Mouse (Mus musculus) midbrain, embryonic 14.5 days (tissue): ENCODE results near the gene Hmgb1. TPM values are rescaled to one million over a fixed set of nuclear protein-coding genes. Genes with fewer than 3 reads are reported as not detected.

Experiments
- ATAC-seq: fragments of 200-750 bp; cut with Nextera tagmentation; 2 replicates; pipeline ENCODE4 v1.8.0; 2017; ENCODE audit warnings: moderate number of reproducible peaks, moderate library complexity; ENCODE audit not compliant: low FRiP score, low TSS enrichment
- DNase-seq: peaks from one replicate; pipeline ENCODE4 v3.0.0-alpha.2; 2015
- H3K27ac ChIP-seq: fragments of 300-500 bp; sonication (generic); replicated peaks from 2 replicates; pipeline ENCODE4 v1.5.1; 2014; ENCODE audit warnings: mild to moderate bottlenecking, low read depth, low read length, moderate library complexity
- H3K27me3 ChIP-seq: fragments of 300-500 bp; sonication (generic); 2 replicates; pipeline ENCODE4 v1.6.1; 2014; ENCODE audit warnings: low read length, control low read depth, mixed read lengths; ENCODE audit not compliant: control insufficient read depth, insufficient read depth
- H3K36me3 ChIP-seq: fragments of 300-500 bp; sonication (generic); 2 replicates; pipeline ENCODE4 v1.6.1; 2014; ENCODE audit warnings: low read length, control low read depth; ENCODE audit not compliant: control insufficient read depth, insufficient read depth
- H3K4me1 ChIP-seq: fragments of 300-500 bp; sonication (generic); 2 replicates; pipeline ENCODE4 v1.6.1; 2014; ENCODE audit warnings: mild to moderate bottlenecking, antibody characterized with exemption, low read length, control low read depth; ENCODE audit not compliant: control insufficient read depth, insufficient read depth
- H3K4me2 ChIP-seq: fragments of 300-500 bp; sonication (generic); 2 replicates; pipeline ENCODE4 v1.6.1; 2014; ENCODE audit warnings: mild to moderate bottlenecking, low read length, moderate library complexity
- H3K4me3 ChIP-seq: fragments of 300-500 bp; sonication (generic); replicated peaks from 2 replicates; pipeline ENCODE4 v1.5.1; 2014; ENCODE audit warnings: low read depth, low read length
- H3K9ac ChIP-seq: fragments of 300-500 bp; sonication (generic); replicated peaks from 2 replicates; pipeline ENCODE4 v1.6.1; 2014; ENCODE audit warnings: mild to moderate bottlenecking, low read length, moderate library complexity
- H3K9me3 ChIP-seq: fragments of 300-500 bp; sonication (generic); 2 replicates; pipeline ENCODE4 v1.6.1; 2016; ENCODE audit warnings: low read length, control low read depth, mixed read lengths; ENCODE audit not compliant: control insufficient read depth
- WGBS: fragments of 180-500 bp; shearing (Covaris S2); extraction: QIAGEN DNeasy Blood & Tissue Kit; methylation state at CpG from one replicate; pipeline ENCODE4 v1.1.7; 2014; 5-methylcytosine and 5-hydroxymethylcytosine counted together
- polyA plus RNA-seq: library from polyadenylated mRNA; unstranded; fragments of >200 nt; fragmentation: Nextera tagmentation; extraction: Ambion mirVana; gene quantifications from 2 replicates; pipeline ENCODE4 v1.2.1, GENCODE M21; 2014

Hmgb1 gene
- polyA plus RNA-seq, 1 experiment from 2014 or later, result 947 TPM

DNA sequence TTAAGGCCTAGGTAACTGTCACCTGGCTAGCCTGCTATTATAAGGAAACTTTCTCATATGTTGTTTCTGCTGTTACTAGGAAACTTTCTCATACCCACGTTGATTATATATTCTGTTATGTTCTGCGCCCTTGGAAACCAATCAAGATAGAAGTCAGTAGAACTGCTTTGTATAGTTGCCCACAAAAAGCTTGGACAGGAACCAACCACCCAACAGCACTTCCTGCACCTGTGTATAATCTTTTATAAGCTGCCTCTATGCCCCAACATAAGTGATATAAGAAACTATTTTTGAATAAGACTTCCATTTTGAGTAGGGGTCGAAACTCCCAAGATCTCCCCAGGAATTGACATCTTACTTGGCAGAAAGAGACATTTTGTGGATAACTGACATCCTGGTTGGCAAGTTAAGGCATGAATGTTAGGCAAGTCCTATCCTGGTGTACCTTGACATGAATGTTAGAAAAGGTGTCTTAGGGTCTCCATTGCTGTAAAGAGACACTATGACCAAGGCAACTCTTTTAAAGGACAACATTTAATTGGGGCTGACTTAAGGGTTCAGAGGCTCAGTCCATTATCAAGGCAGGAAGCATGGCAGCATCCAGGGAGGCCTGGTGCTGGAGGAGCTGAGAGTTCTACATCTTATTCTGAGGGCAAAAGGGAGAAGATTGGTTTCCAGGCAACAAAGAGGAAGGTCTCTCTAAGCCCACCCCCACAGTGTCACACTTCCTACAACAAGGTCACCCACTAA, 166.4 kb downstream of the Hmgb1 start:
- Histone ChIP-seq H3K4me2 (no peak overlapping the region), H3K4me1 (peaks cover 5% of the 10 kb centered on the region; the same call in 1 of the 2 replicates), H3K9ac (no peak overlapping the region), H3K27me3 (no peaks in the 10 kb centered on the region; the same call in 1 of the 2 replicates), H3K27ac (no peak overlapping the region), H3K36me3 (no peaks in the 10 kb centered on the region), H3K4me3 (no peak overlapping the region), H3K9me3 (no peaks in the 10 kb centered on the region)
- ATAC-seq, result no peak
- DNase-seq, result no peak
- 90% methylated on average over 3 of the region's 3 CpGs for WGBS

DNA sequence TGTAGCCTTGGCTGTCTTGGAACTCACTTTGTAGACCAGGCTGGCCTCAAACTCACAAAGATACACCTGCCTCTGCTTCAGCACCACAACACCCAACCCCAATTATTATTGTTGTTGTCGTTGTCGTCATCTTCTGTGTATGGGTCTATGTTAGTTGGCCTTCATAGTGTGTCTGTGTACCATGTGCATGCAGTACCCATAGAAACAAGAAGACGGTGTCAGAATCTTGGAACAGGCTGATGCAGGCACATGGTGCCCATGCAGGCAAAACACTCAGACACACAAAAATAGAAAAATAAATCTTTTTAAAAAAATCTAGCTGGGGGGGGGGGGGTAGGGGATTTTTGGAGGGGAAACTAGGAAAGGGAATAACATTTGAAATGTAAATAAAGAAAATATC, 167.1 kb downstream of the Hmgb1 start:
- H3K9me3 ChIP-seq, result no peaks in the 10 kb centered on the region
- H3K4me2 ChIP-seq, result no peak overlapping the region
- H3K9ac ChIP-seq, result no peak overlapping the region
- H3K27ac ChIP-seq, result no peak overlapping the region
- peaks cover 5% of the 10 kb centered on the region; the same call in 1 of the 2 replicates for H3K4me1 ChIP-seq
- 89% methylated on average over 3 of the region's 3 CpGs for WGBS
- no peak for ATAC-seq
- DNase-seq, result no peak
- no peaks in the 10 kb centered on the region for H3K36me3 ChIP-seq
- H3K27me3 ChIP-seq, result no peaks in the 10 kb centered on the region; the same call in 1 of the 2 replicates
- no peak overlapping the region for H3K4me3 ChIP-seq

DNA sequence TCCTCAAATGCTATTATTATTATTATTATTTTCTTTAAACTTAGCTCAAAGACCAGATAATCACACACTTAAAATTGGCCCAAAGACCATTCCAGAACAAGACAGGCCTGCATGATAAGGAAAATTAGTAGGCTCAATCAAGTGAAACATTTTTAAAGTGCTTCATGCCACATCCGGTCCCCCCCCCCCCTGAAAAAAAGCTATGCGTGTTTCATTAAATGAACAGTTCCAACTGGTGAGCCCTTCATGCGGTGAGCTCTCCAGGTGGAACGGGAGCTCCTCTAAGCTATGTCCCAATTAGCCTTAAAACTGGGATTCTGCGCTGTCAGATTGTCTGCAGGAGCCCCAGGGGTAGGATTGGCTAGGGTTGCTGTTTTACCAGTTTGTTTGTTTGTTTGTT, 168.0 kb downstream of the Hmgb1 start:
- WGBS, result 72% methylated on average over 5 of the region's 5 CpGs

DNA sequence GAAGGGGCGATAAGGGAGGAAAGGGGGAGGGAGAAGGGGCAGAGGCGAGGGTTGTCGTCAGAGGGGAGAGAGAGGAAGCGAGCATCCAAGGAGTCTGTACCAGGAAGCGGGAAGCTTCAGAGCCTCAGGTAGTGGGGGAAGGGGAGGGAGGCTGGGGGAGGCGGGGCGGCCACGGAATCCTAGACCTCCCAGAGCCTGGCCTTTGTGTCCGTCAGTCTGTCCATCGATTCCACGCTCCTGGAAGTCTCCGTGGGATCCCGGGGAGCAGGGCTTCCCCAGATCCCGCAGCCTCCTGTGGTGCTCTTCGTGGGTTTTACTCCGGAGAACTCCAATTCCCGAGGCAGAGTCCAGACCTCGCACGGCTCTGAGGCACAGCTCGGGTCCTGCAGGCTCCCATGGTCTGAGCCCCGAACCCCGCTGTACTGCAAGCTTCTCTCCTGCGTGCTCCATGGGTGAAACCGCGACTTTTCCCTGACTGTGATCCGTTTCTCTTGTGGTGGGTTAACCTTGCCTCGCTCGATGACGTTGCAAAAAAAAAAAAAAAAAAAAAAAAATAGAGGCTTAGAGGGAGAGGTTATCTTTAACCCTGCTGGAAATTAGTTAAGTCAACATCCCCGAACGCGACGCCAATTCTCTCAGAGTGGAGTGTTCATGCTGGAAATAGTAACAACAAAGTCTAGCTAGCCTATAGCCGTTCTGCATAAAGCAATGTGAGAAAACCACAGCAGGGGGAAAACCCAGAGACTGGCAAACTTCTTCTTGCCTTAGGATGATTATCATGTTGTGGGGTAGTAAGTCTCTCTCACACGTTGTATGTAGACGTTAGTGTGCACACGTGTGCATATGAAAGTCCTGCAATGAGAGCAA, 168.7 kb downstream of the Hmgb1 start:
- Histone ChIP-seq H3K4me3 (peak overlapping the region; percentile 47), H3K4me2 (peak overlapping the region; percentile 90), H3K4me1 (peaks cover 5% of the 10 kb centered on the region; the same call in 1 of the 2 replicates), H3K36me3 (no peaks in the 10 kb centered on the region), H3K9ac (peak overlapping the region; percentile 56), H3K27ac (no peak overlapping the region), H3K9me3 (no peaks in the 10 kb centered on the region), H3K27me3 (no peaks in the 10 kb centered on the region; the same call in 1 of the 2 replicates)
- ATAC-seq, result peak; percentile 58; the same call in 1 of the 2 replicates
- DNase-seq, result peak; percentile 60
- 2% methylated on average over 37 of the region's 37 CpGs for WGBS

More for the DNA sequence above, 168.0 kb downstream of the Hmgb1 start:
- no peaks in the 10 kb centered on the region for H3K36me3 ChIP-seq
- peaks cover 5% of the 10 kb centered on the region; the same call in 1 of the 2 replicates for H3K4me1 ChIP-seq
- H3K4me3 ChIP-seq, result no peak overlapping the region
- H3K9me3 ChIP-seq, result no peaks in the 10 kb centered on the region
- H3K4me2 ChIP-seq, result peak overlapping the region; percentile 90
- no peak overlapping the region for H3K9ac ChIP-seq
- H3K27ac ChIP-seq, result no peak overlapping the region
- no peaks in the 10 kb centered on the region; the same call in 1 of the 2 replicates for H3K27me3 ChIP-seq
- ATAC-seq, result no peak
- DNase-seq, result no peak

DNA sequence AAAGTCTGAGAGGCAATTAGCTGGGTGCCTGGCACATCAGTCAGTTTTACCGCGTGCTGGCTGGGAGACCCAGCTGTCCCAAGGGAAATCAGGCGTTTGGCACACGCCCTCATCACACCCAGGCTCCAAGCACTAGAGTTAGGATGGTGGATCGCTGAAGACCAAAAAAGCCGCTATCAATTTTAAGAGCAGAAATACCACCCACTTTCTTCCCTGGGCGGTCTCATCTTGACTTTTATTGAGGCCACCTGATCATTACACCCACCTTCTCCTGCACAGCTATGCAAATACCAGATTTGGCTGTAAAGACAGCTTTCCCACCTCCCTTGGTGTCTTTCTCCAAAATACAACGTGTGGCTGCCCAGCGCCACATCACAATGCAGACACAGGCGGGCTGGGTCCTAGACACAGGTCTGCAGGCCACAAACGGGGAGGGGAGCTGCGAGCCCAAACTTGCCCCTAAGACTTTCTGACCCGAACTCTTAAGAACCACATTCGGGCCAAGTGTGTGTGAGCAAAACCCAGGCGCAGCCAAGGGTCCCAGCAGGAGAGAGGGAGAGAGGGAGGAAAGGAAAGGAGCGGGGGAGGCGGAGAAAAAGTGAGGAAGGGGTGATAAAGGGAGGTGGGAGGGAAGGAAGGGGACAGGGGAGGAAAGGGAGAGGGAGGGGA, 169.6 kb downstream of the Hmgb1 start:
- H3K9me3 ChIP-seq, result no peaks in the 10 kb centered on the region
- no peaks in the 10 kb centered on the region; the same call in 1 of the 2 replicates for H3K27me3 ChIP-seq
- H3K4me3 ChIP-seq, result peak overlapping the region; percentile 47
- H3K27ac ChIP-seq, result no peak overlapping the region
- peak overlapping the region; percentile 56; the same call in 1 of the 2 replicates for H3K9ac ChIP-seq
- peaks cover 5% of the 10 kb centered on the region; the same call in 1 of the 2 replicates for H3K4me1 ChIP-seq
- ATAC-seq (no peak), DNase-seq (peak; percentile 21)
- 16% methylated on average over 17 of the region's 17 CpGs for WGBS
- H3K36me3 ChIP-seq, result no peaks in the 10 kb centered on the region
- peak overlapping the region; percentile 90 for H3K4me2 ChIP-seq

DNA sequence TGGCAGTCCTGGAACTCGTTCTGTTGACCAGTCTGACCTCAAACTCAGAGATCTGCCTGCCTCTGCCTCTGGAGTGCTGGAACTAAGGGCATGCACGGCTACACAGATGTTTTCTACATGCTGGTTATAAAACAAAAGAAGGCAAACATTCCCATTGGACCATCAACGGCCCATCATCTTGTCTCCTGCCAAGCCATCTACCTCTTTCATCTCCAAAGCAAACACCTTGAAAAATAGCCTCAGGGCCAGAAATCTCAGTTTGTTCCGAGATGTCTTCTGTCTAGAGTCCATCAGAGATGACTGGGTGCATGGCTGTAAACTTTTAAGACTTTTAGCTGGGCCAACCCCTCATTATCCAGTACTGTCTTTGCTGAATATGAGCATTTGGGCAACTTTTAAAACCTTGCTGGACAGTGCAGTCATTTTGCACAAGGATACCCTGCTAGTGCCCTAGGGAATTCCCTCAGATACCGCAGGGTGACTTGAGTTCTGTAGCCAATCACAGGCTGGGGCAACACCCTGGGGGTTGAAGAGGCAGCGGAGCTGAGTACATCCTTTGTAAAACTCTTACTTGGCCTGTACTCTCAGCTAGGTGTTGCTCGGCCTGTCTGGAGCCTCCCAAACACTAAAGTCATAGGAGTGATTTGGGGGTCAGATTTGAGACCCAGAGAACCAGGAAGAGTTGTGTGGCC, 170.3 kb downstream of the Hmgb1 start:
- WGBS, result 72% methylated on average over 7 of the region's 7 CpGs
- H3K4me3 ChIP-seq, result no peak overlapping the region
- peaks cover 5% of the 10 kb centered on the region; the same call in 1 of the 2 replicates for H3K4me1 ChIP-seq
- H3K4me2 ChIP-seq, result no peak overlapping the region
- H3K9ac ChIP-seq, result no peak overlapping the region
- H3K27me3 ChIP-seq, result no peaks in the 10 kb centered on the region; the same call in 1 of the 2 replicates
- DNase-seq, result no peak
- H3K36me3 ChIP-seq, result no peaks in the 10 kb centered on the region
- H3K9me3 ChIP-seq, result no peaks in the 10 kb centered on the region
- no peak for ATAC-seq
- no peak overlapping the region for H3K27ac ChIP-seq

DNA sequence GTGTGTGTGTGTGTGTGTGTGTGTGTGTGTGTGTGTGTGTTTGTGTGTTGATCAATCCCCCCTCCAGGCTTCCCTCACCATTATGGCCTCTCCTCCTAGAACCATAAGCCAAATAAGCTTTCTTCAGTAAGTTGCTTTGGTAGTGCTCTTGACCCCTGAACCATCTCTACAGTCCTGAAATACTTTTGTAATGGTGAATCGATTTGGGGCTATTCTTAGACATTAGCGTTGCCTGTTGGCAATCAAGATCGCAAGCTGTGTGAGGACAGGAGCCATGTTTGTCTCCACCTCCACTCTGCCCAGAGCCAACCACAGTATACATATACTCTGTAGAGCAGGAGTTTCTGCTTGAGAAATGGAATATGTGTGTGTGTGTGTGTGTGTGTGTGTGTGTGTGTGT, 175.2 kb downstream of the Hmgb1 start:
- Histone ChIP-seq H3K4me3 (no peak overlapping the region), H3K27ac (no peak overlapping the region), H3K27me3 (no peaks in the 10 kb centered on the region), H3K4me2 (no peak overlapping the region), H3K9ac (no peak overlapping the region), H3K36me3 (no peaks in the 10 kb centered on the region), H3K9me3 (no peaks in the 10 kb centered on the region), H3K4me1 (peaks cover 6% of the 10 kb centered on the region)
- DNase-seq (no peak), ATAC-seq (no peak)
- 95% methylated on average over 3 of the region's 3 CpGs for WGBS

DNA sequence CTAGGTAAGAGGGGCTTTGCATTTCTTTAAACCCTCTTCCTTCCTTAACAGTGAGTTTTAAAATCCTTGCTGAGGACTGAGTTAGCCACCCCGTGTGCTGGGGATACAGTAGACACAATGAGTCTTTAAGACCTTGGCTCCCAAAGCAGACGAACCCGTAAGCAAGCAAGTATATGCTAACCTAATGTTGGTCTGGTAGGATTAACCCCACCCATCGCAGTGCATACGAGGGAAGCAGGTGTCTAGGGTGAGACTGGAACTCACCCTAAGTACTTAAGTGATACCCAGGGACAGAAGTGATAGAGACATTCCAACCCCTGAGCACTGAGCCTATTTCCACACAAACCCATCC, 177.0 kb downstream of the Hmgb1 start:
- no peaks in the 10 kb centered on the region for H3K36me3 ChIP-seq
- ATAC-seq (no peak), DNase-seq (no peak)
- H3K27ac ChIP-seq, result no peak overlapping the region
- WGBS, result 69% methylated on average over 5 of the region's 5 CpGs
- no peaks in the 10 kb centered on the region for H3K9me3 ChIP-seq
- peak overlapping the region; percentile 31; the same call in 1 of the 2 replicates for H3K9ac ChIP-seq
- H3K4me3 ChIP-seq, result no peak overlapping the region
- no peaks in the 10 kb centered on the region for H3K27me3 ChIP-seq
- peak overlapping the region; percentile 37 for H3K4me2 ChIP-seq
- H3K4me1 ChIP-seq, result peaks cover 6% of the 10 kb centered on the region
